ENCODE assay signal across 15 mouse cellular contexts in the genomic region with DNA sequence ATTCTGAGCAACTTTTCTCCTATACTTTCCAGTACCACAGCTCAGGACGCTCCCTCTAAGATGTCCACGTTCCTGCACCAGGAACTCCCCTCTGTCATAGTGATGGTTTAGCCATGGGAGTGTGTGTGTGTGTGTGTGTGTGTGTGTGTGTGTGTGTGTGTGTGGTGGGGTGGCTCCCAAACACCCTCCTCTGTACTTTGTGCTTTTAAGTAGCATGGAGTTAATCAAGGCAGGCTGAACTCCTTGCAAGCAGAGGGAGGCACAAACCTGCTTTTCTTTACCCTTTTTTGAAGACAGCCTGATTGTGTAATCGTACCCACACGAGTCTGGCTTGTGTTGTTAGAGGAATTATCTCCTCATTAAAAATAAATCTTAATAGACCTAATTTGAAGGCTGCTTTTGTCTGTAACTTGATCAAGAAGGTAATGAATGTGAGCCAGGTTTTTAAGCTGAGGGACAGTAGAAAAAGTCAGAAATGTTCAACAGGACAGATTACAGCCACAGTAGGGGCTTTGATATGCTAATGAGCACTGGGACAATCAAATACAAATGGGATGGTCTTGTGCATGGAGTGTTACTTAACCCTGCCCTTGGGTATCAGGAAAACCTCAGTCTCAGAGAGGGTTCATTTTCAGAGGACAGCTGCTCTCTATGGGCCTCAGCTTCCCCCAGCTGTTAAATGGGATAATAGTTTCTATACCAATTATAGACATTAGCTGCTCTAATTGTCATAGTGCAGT.
"Had no signal": no experiment of that assay in that cellular context is flagged by ENCODE, and none has a peak within 500 bp of the region (broad histone marks: within the 10 kb centered on the region; RNA-seq: fewer than 3 reads in every experiment).

No protein-coding gene starts in this region.

- H3K27me3 ChIP-seq: limb, embryonic 12.5 days; liver, embryonic 13.5 days; lung, embryonic 15.5 days; megakaryocyte, embryonic 14.5 days; midbrain, embryonic 13.5 days; stomach, embryonic 15.5 days had no signal

- H3K9ac ChIP-seq: limb, embryonic 12.5 days; liver, embryonic 13.5 days; liver, postnatal 0 days; lung, embryonic 15.5 days; midbrain, embryonic 13.5 days; stomach, embryonic 15.5 days had no signal

- H3K27ac ChIP-seq: layer of hippocampus, adult 2 months; limb, embryonic 12.5 days; liver, embryonic 13.5 days; lung, embryonic 15.5 days; macrophage; midbrain, embryonic 13.5 days; stomach, embryonic 15.5 days had no signal

- H3K4me3 ChIP-seq: layer of hippocampus, adult 2 months; limb, embryonic 12.5 days; liver, embryonic 13.5 days; lung, embryonic 15.5 days; megakaryocyte, embryonic 14.5 days; midbrain, embryonic 13.5 days; stomach, embryonic 15.5 days had no signal

- H3K4me2 ChIP-seq: limb, embryonic 12.5 days; liver, embryonic 13.5 days; lung, embryonic 15.5 days; midbrain, embryonic 13.5 days; stomach, embryonic 15.5 days had no signal

- H3K4me1 ChIP-seq: limb, embryonic 12.5 days; liver, embryonic 13.5 days; lung, embryonic 15.5 days; megakaryocyte, embryonic 14.5 days; midbrain, embryonic 13.5 days; stomach, embryonic 15.5 days had no signal

- H3K9me3 ChIP-seq: limb, embryonic 12.5 days; liver, embryonic 13.5 days; lung, embryonic 15.5 days; midbrain, embryonic 13.5 days; stomach, embryonic 15.5 days had no signal

- ATAC-seq: liver, postnatal 0 days; midbrain, embryonic 13.5 days had no signal

- H3K36me3 ChIP-seq: limb, embryonic 12.5 days; liver, embryonic 13.5 days; lung, embryonic 15.5 days; midbrain, embryonic 13.5 days; stomach, embryonic 15.5 days had no signal

- DNase-seq: kidney, postnatal 10 days; kidney, postnatal 4 days; liver; liver, embryonic 13.5 days; liver, postnatal 0 days; lung, postnatal 14 days; thymus, adult 2 months; thymus, postnatal 25 days had no signal
